Mouse (Mus musculus) midbrain, embryonic 16.5 days (tissue): ENCODE measurements around the gene Rpn1. TPM values are rescaled to one million over a fixed set of nuclear protein-coding genes. Genes with fewer than 3 reads are reported as not detected.
A peak's percentile ranks its signal among the peaks of the same experiment; 100 is the strongest.

Experiments
- ATAC-seq: fragments of 200-750 bp; cut with Nextera tagmentation; 2 replicates; pipeline ENCODE4 v1.8.0; 2017; ENCODE audit warnings: moderate TSS enrichment
- H3K27ac ChIP-seq: fragments of 300-500 bp; sonication (generic); 2 replicates; pipeline ENCODE4 v1.5.1; 2014; ENCODE audit warnings: mild to moderate bottlenecking, low read length, mixed read lengths
- H3K27me3 ChIP-seq: fragments of 300-500 bp; sonication (generic); 2 replicates; pipeline ENCODE4 v1.6.1; 2014; ENCODE audit warnings: low read depth, low read length, mixed read lengths; ENCODE audit not compliant: control insufficient read depth, insufficient read depth
- H3K36me3 ChIP-seq: fragments of 300-500 bp; sonication (generic); 2 replicates; pipeline ENCODE4 v1.6.1; 2014; ENCODE audit warnings: mild to moderate bottlenecking, low read length, moderate library complexity, mixed read lengths; ENCODE audit not compliant: control insufficient read depth, insufficient read depth
- H3K4me1 ChIP-seq: fragments of 300-500 bp; sonication (generic); 2 replicates; pipeline ENCODE4 v1.6.1; 2014; ENCODE audit warnings: mild to moderate bottlenecking, low read length, mixed read lengths; ENCODE audit not compliant: control insufficient read depth, insufficient read depth
- H3K4me2 ChIP-seq: fragments of 300-500 bp; sonication (generic); 2 replicates; pipeline ENCODE4 v1.6.1; 2014; ENCODE audit warnings: mild to moderate bottlenecking, low read length, mixed read lengths
- H3K4me3 ChIP-seq: fragments of 300-500 bp; sonication (generic); 2 replicates; pipeline ENCODE4 v1.5.1; 2014; ENCODE audit warnings: low read depth, mild to moderate bottlenecking, low read length, moderate library complexity, mixed read lengths
- H3K9ac ChIP-seq: fragments of 300-500 bp; sonication (generic); 2 replicates; pipeline ENCODE4 v1.6.1; 2014; ENCODE audit warnings: low read depth, low read length, mixed read lengths
- H3K9me3 ChIP-seq: fragments of 300-500 bp; sonication (generic); replicated peaks from 2 replicates; pipeline ENCODE4 v1.6.1; 2014; ENCODE audit warnings: mild to moderate bottlenecking, low read length, mixed read lengths; ENCODE audit not compliant: control insufficient read depth, poor library complexity, severe bottlenecking
- WGBS: fragments of 180-500 bp; shearing (Covaris S2); extraction: QIAGEN DNeasy Blood & Tissue Kit; methylation state at CpG from one replicate; pipeline ENCODE4 v1.1.7; 2014; 5-methylcytosine and 5-hydroxymethylcytosine counted together
- polyA plus RNA-seq: library from polyadenylated mRNA; unstranded; fragments of >200 nt; fragmentation: Nextera tagmentation; extraction: Ambion mirVana; gene quantifications from 2 replicates; pipeline ENCODE4 v1.2.1, GENCODE M21; 2015

Rpn1 gene
- 321 and 328 TPM in 2 replicates for polyA plus RNA-seq

DNA sequence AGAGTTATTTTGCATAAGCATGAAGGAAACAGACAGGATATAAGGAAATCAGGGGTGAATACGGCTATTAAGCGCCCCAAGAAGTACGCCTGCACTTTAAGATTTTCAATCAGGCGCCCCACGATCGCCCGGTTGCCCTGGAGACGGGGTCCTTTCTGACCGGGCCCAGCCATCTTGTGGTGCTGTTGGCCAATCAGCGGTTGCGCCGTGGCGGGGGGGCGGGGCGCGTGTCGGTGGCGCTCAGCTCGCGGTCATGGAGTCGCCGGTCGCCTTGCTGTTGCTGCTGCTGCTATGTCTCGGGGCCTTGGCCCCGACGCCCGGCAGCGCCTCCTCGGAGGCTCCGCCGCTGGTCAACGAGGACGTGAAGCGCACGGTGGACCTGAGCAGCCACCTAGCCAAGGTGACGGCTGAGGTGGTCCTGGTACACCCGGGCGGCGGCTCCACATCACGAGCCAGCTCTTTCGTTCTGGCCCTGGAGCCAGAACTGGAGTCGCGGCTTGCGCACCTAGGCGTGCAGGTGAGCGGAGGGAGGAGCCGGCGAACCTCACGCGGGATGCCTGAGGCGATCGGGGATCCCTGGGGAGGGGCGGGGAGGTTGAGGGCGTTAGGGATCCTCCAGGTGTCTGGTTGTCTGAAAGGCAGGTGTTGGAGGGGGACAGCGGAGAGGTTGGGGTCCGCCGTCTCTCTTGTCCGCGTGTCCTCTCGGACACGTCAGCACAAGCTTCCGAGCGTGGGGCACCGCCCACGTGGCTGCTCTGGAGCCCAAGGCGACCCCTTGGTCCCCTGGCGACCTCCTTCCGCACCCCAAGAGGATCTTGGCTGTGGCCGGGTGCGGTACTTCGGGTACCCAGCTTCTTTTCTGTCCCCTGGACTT lies at the start of gene Rpn1:
Gene Rpn1, plus strand, starts transcription at position 205 of the 874 bp plus-strand sequence.
- WGBS = under 1% methylated on average over 69 of the region's 71 CpGs
- peak within 1 kb of the TSS; percentile 99 for H3K9ac ChIP-seq
- 0 out of 2 replicates have a peak, but pooled peaks cover 2% of the 10 kb centered on the region for H3K36me3 ChIP-seq
- H3K9me3 ChIP-seq = no peaks in the 10 kb centered on the region
- peak within 1 kb of the TSS; percentile 85 for H3K27ac ChIP-seq
- H3K4me3 ChIP-seq = peak within 1 kb of the TSS; percentile 99
- peaks cover 24% of the 10 kb centered on the region for H3K4me1 ChIP-seq
- peak within 1 kb of the TSS; percentile 66 for H3K4me2 ChIP-seq
- H3K27me3 ChIP-seq = peaks cover 8% of the 10 kb centered on the region; the same call in 1 of the 2 replicates
- peak; percentile 98 for ATAC-seq

DNA sequence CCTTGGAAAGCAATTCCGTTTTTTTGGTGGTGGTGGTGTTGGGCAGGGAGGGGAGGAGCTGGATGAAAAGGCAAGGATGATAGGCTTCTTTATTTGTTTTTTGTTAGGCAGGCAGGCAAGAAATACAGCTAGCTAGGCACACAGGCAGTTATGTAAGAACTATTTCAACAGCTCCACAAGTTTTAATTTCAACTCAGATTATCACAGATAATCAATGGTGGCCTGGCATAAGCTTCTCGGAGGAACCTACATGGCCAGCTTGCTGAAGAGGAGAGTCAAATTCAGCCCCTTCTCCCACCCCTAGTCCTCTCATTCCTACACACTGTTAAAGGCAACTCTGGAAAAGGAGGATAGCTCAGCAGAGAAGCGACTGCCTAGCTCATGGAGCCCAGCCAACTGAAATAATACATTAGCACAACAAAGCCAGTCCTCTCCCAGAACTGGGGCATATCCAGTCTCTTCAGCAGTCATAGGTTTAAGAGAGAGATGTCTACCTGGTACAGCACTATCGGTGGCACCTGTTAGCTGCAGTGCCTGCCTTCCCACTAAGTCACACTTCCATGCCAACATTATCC lies 46.7 kb upstream of the Rpn1 start:
- Histone ChIP-seq H3K27ac (no peak overlapping the region), H3K27me3 (no peaks in the 10 kb centered on the region), H3K4me3 (no peak overlapping the region), H3K4me1 (peaks cover 9% of the 10 kb centered on the region), H3K36me3 (no peaks in the 10 kb centered on the region), H3K4me2 (no peak overlapping the region), H3K9me3 (no peaks in the 10 kb centered on the region), H3K9ac (no peak overlapping the region)
- 80% methylated on average over 4 of the region's 4 CpGs for WGBS
- ATAC-seq = no peak

DNA sequence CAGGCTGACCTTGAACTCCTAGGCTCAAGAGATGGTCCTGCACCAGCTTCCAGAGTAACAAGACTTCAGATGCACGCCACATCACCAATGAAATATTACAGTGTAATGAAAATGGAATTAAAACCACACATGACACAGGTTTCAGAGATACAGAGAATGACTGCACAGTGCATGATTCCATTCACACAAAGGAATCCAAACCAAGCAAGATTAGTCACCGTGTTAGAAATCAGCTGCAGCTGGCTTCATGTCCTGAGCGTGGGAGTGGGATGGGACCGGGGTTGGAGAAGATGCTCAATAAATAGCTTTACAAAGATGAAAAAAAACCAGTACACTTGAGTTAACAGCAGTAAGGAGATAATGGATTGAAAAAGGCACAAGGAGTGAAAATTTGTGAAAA lies 44.9 kb upstream of the Rpn1 start:
- no peak for ATAC-seq
- no peak overlapping the region for H3K4me3 ChIP-seq
- no peaks in the 10 kb centered on the region for H3K27me3 ChIP-seq
- H3K36me3 ChIP-seq = no peaks in the 10 kb centered on the region
- WGBS = 96% methylated on average over 4 of the region's 4 CpGs
- no peaks in the 10 kb centered on the region for H3K9me3 ChIP-seq
- no peak overlapping the region for H3K4me2 ChIP-seq
- no peak overlapping the region for H3K27ac ChIP-seq
- H3K9ac ChIP-seq = no peak overlapping the region
- peaks cover 26% of the 10 kb centered on the region for H3K4me1 ChIP-seq

- no peaks in the 10 kb centered on the region for H3K9me3 ChIP-seq
- H3K4me1 ChIP-seq = peaks cover 26% of the 10 kb centered on the region
- whole genome bisulfite sequencing = 74% methylated on average over 4 of the region's 4 CpGs
- ATAC-seq = no peak
- no peaks in the 10 kb centered on the region for H3K36me3 ChIP-seq
- H3K9ac ChIP-seq = no peak overlapping the region
- H3K4me2 ChIP-seq = no peak overlapping the region
- H3K27me3 ChIP-seq = no peaks in the 10 kb centered on the region
- no peak overlapping the region for H3K27ac ChIP-seq
- H3K4me3 ChIP-seq = no peak overlapping the region
Observed at GRCm38 (mm10) chr6:88041221-88041620, 43.1 kb upstream of the Rpn1 start.

DNA sequence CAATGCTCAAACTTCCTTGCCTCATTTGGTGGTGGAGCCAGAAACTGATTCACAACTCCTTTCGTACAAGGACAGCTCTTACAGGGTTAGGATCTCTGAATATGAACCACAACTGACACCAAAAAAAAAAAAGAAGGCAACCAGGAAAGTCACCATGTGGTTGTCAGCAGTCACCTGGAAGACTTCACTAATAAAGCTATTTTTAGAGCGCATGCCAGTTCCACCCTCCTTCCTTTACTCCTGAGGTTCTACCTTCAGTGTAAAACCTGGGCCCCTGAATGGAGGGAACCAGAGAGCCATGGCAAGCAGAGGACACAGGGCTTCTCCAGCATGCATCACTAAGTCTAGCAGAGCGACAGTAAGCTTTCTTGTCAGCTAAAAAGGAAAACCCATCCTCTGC lies 41.9 kb upstream of the Rpn1 start:
- Histone ChIP-seq H3K4me1 (peaks cover 26% of the 10 kb centered on the region), H3K27ac (no peak overlapping the region), H3K4me2 (no peak overlapping the region), H3K4me3 (no peak overlapping the region), H3K9me3 (no peaks in the 10 kb centered on the region), H3K9ac (no peak overlapping the region), H3K27me3 (peaks cover under 1% of the 10 kb centered on the region; the same call in 1 of the 2 replicates), H3K36me3 (no peaks in the 10 kb centered on the region)
- 91% methylated on average over 3 of the region's 3 CpGs for WGBS
- no peak for ATAC-seq

- no peak overlapping the region; the same call in 1 of the 2 replicates for H3K27ac ChIP-seq
Observed at GRCm38 (mm10) chr6:88044234-88044576, 40.1 kb upstream of the Rpn1 start.

DNA sequence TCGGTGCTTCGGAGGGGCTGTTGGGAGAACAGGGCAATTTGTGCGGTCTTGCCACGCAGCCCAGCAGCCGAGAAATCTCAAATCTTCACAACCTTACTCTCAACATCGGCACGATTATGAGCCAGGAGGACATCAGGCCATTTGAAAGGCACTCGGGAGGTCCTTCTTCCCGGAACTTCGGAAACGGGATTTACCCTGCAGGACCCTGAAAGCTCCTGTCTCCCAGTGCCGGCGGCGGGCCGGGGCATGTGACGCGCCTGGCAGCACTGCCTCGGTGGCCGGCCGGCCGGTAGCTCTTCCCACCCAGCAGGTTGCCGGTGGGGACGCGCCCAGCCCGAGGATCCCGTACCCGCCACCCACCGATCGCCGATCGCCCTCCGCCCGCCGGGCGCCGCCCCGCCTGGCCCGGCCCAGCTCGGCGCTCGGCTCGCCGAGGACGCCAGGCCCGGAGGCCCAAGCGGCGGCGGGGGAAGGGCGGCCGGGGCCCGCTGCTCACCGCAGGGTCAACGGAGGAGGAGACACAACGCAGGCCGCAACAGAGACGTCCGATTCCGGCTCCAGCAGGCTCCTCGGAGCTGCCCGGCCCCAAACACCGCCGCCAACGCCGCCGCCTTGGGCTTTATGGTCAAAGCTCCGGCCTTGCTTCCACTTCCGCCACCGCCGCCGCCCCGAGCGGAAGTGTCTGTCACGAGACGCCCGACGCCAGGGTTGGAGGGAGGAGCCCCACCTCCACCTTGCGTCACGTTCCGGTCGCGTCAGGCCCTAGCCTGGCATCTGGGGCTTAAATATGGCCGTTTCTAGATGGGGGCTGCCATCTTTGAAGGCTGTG lies 39.5 kb upstream of the Rpn1 start, which contains the start of gene Rab7:
Gene Rab7, minus strand, starts transcription at position 694 of the 829 bp plus-strand sequence.
- peak within 1 kb of the TSS; percentile 98 for H3K4me2 ChIP-seq
- H3K4me3 ChIP-seq = peak within 1 kb of the TSS; percentile 99
- peak within 1 kb of the TSS; percentile 94 for H3K9ac ChIP-seq
- no peaks in the 10 kb centered on the region for H3K36me3 ChIP-seq
- peak within 1 kb of the TSS; percentile 88 for H3K27ac ChIP-seq
- peaks cover 26% of the 10 kb centered on the region for H3K4me1 ChIP-seq
- peak; percentile 99 for ATAC-seq
- peaks cover 6% of the 10 kb centered on the region; the same call in 1 of the 2 replicates for H3K27me3 ChIP-seq
- WGBS = under 1% methylated on average over 67 of the region's 82 CpGs
- H3K9me3 ChIP-seq = no peaks in the 10 kb centered on the region

More at GRCm38 (mm10) chr6:88044234-88044576, 40.1 kb upstream of the Rpn1 start:
- Histone ChIP-seq H3K4me3 (peak overlapping the region; percentile 99), H3K4me2 (peak overlapping the region; percentile 98), H3K9ac (peak overlapping the region; percentile 94), H3K4me1 (peaks cover 26% of the 10 kb centered on the region), H3K9me3 (no peaks in the 10 kb centered on the region), H3K36me3 (no peaks in the 10 kb centered on the region), H3K27me3 (peaks cover 6% of the 10 kb centered on the region; the same call in 1 of the 2 replicates)
- 2% methylated on average over 3 of the region's 3 CpGs for WGBS
- ATAC-seq = peak; percentile 15; the same call in 1 of the 2 replicates

GRCm38 (mm10) chr6:88045406-88045766 lies 38.9 kb upstream of the Rpn1 start:
- peaks cover 6% of the 10 kb centered on the region; the same call in 1 of the 2 replicates for H3K27me3 ChIP-seq
- no peaks in the 10 kb centered on the region for H3K36me3 ChIP-seq
- peak overlapping the region; percentile 31 for H3K4me2 ChIP-seq
- H3K27ac ChIP-seq = peak overlapping the region; percentile 67
- 27% methylated on average over 3 of the region's 3 CpGs for WGBS
- no peak for ATAC-seq
- H3K4me3 ChIP-seq = peak overlapping the region; percentile 99; the same call in 1 of the 2 replicates
- H3K9me3 ChIP-seq = no peaks in the 10 kb centered on the region
- peaks cover 26% of the 10 kb centered on the region for H3K4me1 ChIP-seq
- H3K9ac ChIP-seq = no peak overlapping the region
